Mouse (Mus musculus): ENCODE results near the gene Pdap1.
"Not testable (repeated sequence)": the region's sequence is repeated elsewhere in the genome, so short reads cannot be mapped to it uniquely, and the experiment has no call there.

Pdap1 gene

DNA sequence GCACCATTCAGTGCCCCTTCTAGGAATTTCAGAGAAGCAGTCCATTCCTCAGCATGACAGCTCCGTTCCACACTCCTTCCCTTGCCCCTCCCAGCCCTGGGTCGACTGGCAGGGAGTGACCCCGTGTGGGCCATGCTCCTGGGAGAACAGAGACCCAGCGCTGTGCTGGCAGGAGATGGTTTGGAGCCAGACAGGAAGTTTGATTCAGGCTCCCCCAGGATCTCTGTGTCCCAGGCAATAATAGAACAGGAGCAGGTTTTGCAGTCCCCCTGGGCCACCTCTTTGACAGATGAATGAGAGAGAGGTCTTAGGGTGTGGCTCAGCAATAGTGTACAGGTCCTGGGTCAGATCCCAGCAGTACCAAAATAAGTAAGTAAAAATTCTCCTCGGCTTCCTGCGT is 22.0 kb downstream of the Pdap1 start:
- no peak for DNase-seq

- DNase-seq = peak; percentile 76
These were observed 23.1 kb downstream of the Pdap1 start for GRCm38 (mm10) chr5:145116916-145117315.

- DNase-seq = peak; percentile 69
These were observed 23.7 kb downstream of the Pdap1 start for GRCm38 (mm10) chr5:145116316-145116715.

GRCm38 (mm10) chr5:145115736-145116135 is 24.3 kb downstream of the Pdap1 start:
- no peak for DNase-seq

DNA sequence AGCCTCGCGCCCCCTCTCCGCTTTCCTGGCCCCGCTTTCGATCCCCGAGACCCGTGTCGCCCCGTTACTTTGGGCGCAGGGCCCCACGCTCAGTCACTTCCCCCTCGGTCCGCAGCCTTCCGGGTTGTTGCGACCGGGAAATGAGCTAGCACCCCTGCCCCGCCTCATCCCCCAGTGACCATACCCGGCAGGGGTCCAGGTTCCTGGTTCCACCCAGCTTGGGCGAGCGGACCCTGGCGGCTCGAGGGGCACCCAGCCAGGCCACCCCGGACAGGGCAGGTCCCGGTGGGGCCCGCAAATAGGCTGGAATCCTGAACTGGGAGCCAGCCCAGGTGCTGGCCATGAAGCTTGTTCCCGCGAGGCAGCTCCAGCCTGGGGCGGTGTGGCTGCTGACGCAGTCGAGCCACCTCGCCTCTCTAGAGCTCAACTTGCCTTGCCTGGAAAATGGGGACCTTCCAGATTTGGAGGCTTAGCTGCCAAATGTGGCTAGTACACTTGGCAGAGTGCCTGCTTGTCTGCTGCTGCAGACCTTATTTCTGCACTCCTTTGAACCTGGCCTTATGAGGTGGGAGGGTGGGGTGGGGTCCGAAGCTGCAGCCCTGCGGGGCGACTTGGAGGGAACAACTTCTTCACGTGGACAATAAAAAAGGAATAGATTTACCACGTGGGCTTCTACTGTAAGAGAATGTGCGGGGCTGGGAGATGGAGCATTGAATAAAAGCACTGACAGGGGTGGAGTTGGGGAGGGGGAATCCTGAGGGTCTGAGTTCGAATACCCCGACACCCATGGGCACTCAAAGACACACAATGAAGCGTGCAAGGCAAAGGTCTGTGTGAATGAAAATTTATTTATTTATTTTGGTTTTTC is 25.2 kb downstream of the Pdap1 start:
- DNase-seq = no peak

DNA sequence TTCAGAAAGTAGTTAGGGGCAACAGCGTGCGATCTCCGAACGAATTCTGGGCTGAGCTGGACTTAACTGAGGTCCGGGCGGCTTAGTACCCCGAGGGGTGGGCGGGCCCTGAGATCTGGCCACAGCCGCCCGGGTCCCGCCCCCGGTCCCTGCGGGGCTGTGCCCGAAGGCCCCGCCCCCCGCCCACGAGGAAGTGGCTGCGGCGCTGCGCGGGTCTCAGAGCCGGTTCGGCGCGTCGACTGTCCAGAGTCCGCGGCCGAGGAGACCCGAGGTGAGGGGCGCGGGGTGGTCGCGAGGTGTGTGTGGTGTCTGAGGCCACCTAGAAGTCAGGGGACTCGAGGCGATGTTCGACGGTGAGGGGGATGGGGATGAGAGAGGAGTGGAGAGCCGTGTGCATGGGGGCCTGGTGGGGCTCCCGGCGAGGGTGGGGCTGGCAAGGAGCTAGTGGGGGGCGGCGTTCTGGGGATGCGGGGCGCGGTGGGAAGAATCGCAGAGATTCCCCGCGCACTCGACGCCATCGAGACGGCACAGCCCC is 25.9 kb downstream of the Pdap1 start, which contains the start of gene Arpc1b:
Gene Arpc1b, plus strand, starts transcription at position 145 of the 535 bp plus-strand sequence.
- DNase-seq = peak; percentile 77

GRCm38 (mm10) chr5:145113416-145113815 is 26.6 kb downstream of the Pdap1 start:
- DNase-seq = no peak

- DNase-seq = no peak
These were observed 27.5 kb downstream of the Pdap1 start for GRCm38 (mm10) chr5:145112566-145112965.

DNA sequence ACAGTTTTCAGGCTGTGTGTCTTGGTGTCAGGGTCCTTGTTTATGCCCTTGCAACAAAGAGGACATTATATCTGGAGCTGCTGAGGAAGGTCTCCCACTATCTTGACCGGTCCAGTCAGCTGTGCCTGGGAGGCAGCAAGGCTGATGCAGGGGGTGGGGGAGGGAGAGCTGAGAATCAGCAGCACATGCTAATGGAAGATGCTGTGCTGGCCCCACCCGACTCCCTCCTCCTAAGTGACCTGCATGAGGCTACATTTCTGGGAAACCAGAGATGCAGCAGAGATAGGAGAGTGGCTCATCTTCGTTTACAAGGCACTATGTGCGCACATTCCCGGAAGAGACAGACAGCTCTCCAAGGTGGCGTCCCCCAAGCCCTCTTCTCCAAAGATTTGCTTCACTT is 29.6 kb downstream of the Pdap1 start:
- DNase-seq = no peak

GRCm38 (mm10) chr5:145105694-145106275 is 34.3 kb downstream of the Pdap1 start:
- DNase-seq = no peak

GRCm38 (mm10) chr5:145104328-145104727 is 35.7 kb downstream of the Pdap1 start:
- DNase-seq = no peak

- DNase-seq = no peak
These were observed 37.3 kb downstream of the Pdap1 start for GRCm38 (mm10) chr5:145102706-145103105.

DNA sequence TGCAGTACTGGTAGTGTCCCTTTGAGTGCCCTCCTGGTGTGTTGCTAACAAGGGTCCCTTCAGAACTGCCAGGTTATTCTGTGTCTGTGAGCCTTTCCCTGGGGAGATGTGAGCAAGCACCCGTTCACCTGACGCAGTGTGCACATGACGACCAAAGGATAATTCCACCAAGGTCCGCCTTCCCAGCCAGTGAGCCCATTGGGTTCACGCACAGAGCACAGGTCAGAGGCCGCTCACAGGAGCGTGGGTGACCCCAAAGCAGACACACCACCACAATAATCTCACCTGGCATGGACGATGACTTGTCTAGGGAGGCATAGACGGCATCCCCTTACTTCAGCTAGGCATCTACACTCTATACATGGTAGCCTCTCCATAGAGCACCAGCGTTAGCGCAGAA is 38.6 kb downstream of the Pdap1 start:
- DNase-seq = not testable (repeated sequence)

GRCm38 (mm10) chr5:145100960-145101359 is 39.1 kb downstream of the Pdap1 start:
- DNase-seq = no peak

DNA sequence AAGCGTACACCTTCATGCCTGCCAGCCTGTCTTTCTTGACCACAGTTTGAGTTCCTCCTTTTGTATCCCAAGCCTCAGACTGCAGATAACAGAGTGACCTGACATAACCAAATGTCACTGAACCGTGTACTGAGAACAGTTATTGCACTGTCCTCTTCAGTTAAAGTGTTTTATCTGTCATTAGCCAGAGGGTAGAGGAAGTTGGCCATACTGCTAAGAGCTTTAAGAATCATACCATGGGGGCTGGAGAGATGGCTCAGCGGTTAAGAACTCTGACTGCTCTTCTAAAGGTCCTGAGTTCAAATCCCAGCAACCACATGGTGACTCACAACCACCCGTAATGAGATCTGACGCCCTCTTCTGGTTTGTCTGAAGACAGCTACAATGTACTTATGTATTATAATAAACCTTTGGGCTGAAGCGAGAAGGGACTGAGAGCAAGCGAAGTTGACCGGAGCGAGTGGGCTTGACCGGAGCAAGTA is 41.7 kb downstream of the Pdap1 start:
- no peak for DNase-seq

- no peak for DNase-seq
These were observed 43.8 kb downstream of the Pdap1 start for GRCm38 (mm10) chr5:145096195-145096594.

DNA sequence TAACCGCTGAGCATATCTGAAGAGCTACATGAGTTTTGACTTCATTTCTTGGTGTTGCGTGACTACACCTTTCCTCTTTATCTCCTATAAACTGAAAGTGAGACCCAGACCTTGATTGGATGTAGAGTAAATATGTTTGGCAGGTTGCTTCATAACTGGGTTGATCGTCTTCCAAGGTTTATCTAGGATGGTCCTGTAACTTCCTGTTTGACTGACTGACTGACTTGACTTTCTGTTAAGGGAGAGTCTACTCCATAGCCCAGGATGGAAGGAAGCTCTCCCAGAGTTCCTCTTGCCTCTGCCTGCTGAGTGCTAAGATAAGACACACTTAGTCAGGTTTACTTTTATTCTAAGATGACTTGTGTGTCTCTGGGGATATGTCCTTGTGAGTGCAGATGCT is 50.2 kb downstream of the Pdap1 start:
- DNase-seq = no peak

DNA sequence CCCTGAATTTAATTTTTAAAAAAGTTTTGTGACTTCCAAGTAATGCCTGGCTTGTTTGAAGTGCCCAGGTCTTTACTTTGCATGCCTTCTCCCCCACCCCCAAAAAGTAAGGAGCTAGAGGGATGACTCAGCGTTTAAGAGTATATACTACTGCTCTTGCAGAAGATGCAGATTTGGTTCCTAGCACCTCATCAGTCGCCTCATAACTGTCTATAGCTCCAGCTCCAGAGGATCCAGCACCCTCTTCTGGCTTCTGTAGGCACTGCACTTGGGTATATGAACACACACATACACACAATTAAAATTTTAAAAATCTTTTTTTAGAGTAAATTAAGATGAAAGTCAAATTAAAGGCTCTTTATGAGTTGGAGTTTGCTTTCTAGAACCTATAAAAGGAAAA is 51.9 kb downstream of the Pdap1 start:
- DNase-seq = no peak

DNA sequence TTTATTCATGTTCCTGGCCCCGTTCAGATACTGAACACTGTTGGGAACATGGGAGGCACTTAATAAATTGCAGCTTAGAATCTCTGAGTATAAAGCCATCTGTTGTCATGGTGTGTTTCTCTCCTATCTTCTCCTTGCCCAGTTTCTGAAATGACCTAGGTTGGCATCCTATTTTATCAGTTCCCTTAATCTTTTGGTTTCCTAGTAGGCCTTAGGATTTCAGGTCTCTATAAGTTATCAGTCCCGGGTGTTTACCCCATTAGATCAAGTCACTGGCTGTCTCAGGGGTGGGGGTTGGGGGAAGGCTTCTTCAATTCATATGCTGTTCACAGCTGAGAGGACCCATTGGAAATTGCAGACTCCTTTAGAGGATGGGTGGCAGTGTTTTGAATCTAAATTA is 55.2 kb downstream of the Pdap1 start:
- DNase-seq = no peak

- DNase-seq = peak; percentile 96
These were observed 56.2 kb downstream of the Pdap1 start, which contains the start of the genes Arpc1a and Kpna7 for GRCm38 (mm10) chr5:145083632-145084451. Gene Arpc1a, plus strand, starts transcription at chr5:145083830. Gene Kpna7, minus strand, starts transcription at chr5:145084030.

- not testable (repeated sequence) for DNase-seq
These were observed 56.8 kb downstream of the Pdap1 start for GRCm38 (mm10) chr5:145083201-145083600.

GRCm38 (mm10) chr5:145081866-145082613 is 58.0 kb downstream of the Pdap1 start:
- DNase-seq = no peak
